Mouse (Mus musculus): ENCODE data around the gene Zbtb37. TPM values are rescaled to one million over a fixed set of nuclear protein-coding genes. Genes with fewer than 3 reads are reported as not detected.

Gene Zbtb37
- total and polyA plus RNA-seq, 2 experiments = 0.33 to 4.4 TPM

DNA sequence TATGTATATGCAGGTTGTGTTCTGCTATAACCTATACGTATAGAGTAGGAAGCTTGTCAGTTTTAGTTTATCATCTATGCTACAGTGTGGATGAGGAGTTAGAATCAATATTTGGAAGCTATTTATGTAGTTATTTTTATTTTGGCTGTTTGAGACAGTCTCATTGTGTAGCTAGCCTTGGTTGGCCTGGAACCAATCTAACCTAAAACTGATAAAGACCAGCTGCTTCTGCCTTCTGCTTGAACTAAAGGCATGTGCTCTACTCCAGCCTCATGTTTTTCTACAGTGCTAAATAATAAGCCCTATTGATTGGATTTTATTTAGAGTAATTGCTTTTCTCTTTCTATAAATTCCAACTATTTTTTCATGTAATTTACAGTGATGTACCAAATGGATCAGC is 67.4 kb downstream of the Zbtb37 start:
- no peak overlapping the region for H3K27ac ChIP-seq (replicated peaks; ENCODE audit: insufficient read depth, low read depth, low read length)
- no peaks in the 10 kb centered on the region; the same call in 1 of the 2 replicates for H3K4me1 ChIP-seq (ENCODE audit: control insufficient read depth, insufficient read depth, low read length)
- H3K36me3 ChIP-seq (ENCODE audit: control insufficient read depth, insufficient read depth, low read length) = peaks cover 61% of the 10 kb centered on the region
- H3K4me3 ChIP-seq (ENCODE audit: insufficient read depth, low read depth, low read length) = no peak overlapping the region
- WGBS = 89% methylated on average over 1 of the region's 1 CpGs
- no peak overlapping the region for H3K9ac ChIP-seq (ENCODE audit: low read depth, low read length)
- DNase-seq (ENCODE audit: extremely low read depth, low read depth, low spot score) = no peak
- H3K79me2 ChIP-seq (ENCODE audit: control insufficient read depth, insufficient read depth, low read length) = no peaks in the 10 kb centered on the region
- no peak for TF ChIP-seq POLR2A (IDR thresholded peaks at IDR 0.05; ENCODE audit: extremely low read depth, insufficient read depth, low read length)
- no peak for TF ChIP-seq CTCF (IDR thresholded peaks at IDR 0.05; ENCODE audit: low read depth, low read length)
- H3K27me3 ChIP-seq (ENCODE audit: control insufficient read depth, insufficient read depth, low read length) = no peaks in the 10 kb centered on the region

DNA sequence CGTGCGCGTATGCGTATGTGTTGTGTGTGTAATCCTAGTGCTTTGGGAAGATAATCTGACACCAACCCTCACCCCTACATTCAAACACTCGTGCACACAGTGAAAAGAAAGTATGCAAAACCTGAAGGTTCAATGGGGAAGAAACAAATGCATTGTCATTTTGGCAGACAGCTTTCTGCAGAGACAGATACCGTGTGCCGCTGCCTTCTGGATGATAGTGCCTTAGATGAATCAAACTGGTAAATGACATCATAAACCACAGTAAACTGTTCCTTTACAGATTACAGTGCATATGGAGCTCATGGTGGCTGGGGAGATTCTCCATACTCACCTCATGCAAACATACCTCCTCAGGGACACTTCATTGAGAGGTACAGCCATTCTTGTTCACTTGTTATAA is 71.5 kb downstream of the Zbtb37 start:
- no peak for DNase-seq (ENCODE audit: extremely low read depth, low read depth, low spot score)

More for the DNA sequence above, 71.5 kb downstream of the Zbtb37 start:
- Histone ChIP-seq H3K79me2 (ENCODE audit: control insufficient read depth, insufficient read depth, low read length) (no peaks in the 10 kb centered on the region; the same call in 1 of the 2 replicates), H3K4me3 (ENCODE audit: insufficient read depth, low read depth, low read length) (no peak overlapping the region), H3K9ac (ENCODE audit: low read depth, low read length) (no peak overlapping the region), H3K27ac (replicated peaks; ENCODE audit: insufficient read depth, low read depth, low read length) (no peak overlapping the region), H3K36me3 (ENCODE audit: control insufficient read depth, insufficient read depth, low read length) (peaks cover 60% of the 10 kb centered on the region), H3K4me1 (ENCODE audit: control insufficient read depth, insufficient read depth, low read length) (no peaks in the 10 kb centered on the region), H3K27me3 (ENCODE audit: control insufficient read depth, insufficient read depth, low read length) (no peaks in the 10 kb centered on the region)
- WGBS = 93% methylated on average over 7 of the region's 7 CpGs
- TF ChIP-seq CTCF (IDR thresholded peaks at IDR 0.05; ENCODE audit: low read depth, low read length) = no peak
- TF ChIP-seq POLR2A (IDR thresholded peaks at IDR 0.05; ENCODE audit: extremely low read depth, insufficient read depth, low read length) = no peak

Other genes with a start within 250 kb of the Zbtb37 start
- 64.6 and 78.7 TPM in 2 replicates for gene Rabgap1l, start 241.6 kb downstream of the Zbtb37 start, total RNA-seq (2014; rRNA removed)
- gene Rabgap1l, start 241.6 kb downstream of the Zbtb37 start, polyA plus RNA-seq (2012; rRNA removed) = 4.7 and 6.4 TPM in 2 replicates
- gene Rc3h1, start 128.4 kb downstream of the Zbtb37 start, total RNA-seq (2014; rRNA removed) = 13.1 and 14.9 TPM in 2 replicates
- 5.9 and 7.7 TPM in 2 replicates for gene Rc3h1, start 128.4 kb downstream of the Zbtb37 start, polyA plus RNA-seq (2012; rRNA removed)
- 3,274 and 4,209 TPM in 2 replicates for gene Serpinc1, start 56.3 kb downstream of the Zbtb37 start, total RNA-seq (2014; rRNA removed)
- 4,695 and 5,808 TPM in 2 replicates for gene Serpinc1, start 56.3 kb downstream of the Zbtb37 start, polyA plus RNA-seq (2012; rRNA removed)
- 18.1 and 20.2 TPM in 2 replicates for gene Dars2, start 35.8 kb upstream of the Zbtb37 start, total RNA-seq (2014; rRNA removed)
- 11.4 and 13.9 TPM in 2 replicates for gene Dars2, start 35.8 kb upstream of the Zbtb37 start, polyA plus RNA-seq (2012; rRNA removed)
- 7.0 and 9.5 TPM in 2 replicates for gene Cenpl, start 35.9 kb upstream of the Zbtb37 start, total RNA-seq (2014; rRNA removed)
- gene Cenpl, start 35.9 kb upstream of the Zbtb37 start, polyA plus RNA-seq (2012; rRNA removed) = 1.4 and 1.5 TPM in 2 replicates
- 6.7 and 6.8 TPM in 2 replicates for gene Klhl20, start 96.7 kb upstream of the Zbtb37 start, total RNA-seq (2014; rRNA removed)
- gene Klhl20, start 96.7 kb upstream of the Zbtb37 start, polyA plus RNA-seq (2012; rRNA removed) = 2.3 and 2.7 TPM in 2 replicates
- gene Ankrd45, start 107.8 kb upstream of the Zbtb37 start, total RNA-seq (2014; rRNA removed) = not detected in 2 replicates
- not detected in 2 replicates for gene Ankrd45, start 107.8 kb upstream of the Zbtb37 start, polyA plus RNA-seq (2012; rRNA removed)
- not detected in 2 replicates for gene Tex50, start 124.5 kb upstream of the Zbtb37 start, total RNA-seq (2014; rRNA removed)
- gene Tex50, start 124.5 kb upstream of the Zbtb37 start, polyA plus RNA-seq (2012; rRNA removed) = 0.07 TPM in 1 of 2 replicates, not detected in the other
- 413 and 458 TPM in 2 replicates for gene Prdx6, start 216.4 kb upstream of the Zbtb37 start, total RNA-seq (2014; rRNA removed)
- 221 and 315 TPM in 2 replicates for gene Prdx6, start 216.4 kb upstream of the Zbtb37 start, polyA plus RNA-seq (2012; rRNA removed)